Mouse (Mus musculus) WW6 (cell line): ENCODE measurements around the gene Lrrc10b.

Experiments
- DNase-seq: peaks from one replicate; pipeline ENCODE4 v3.0.0-alpha.2; 2013; ENCODE audit warnings: low read depth, low spot score

The Lrrc10b gene

DNA sequence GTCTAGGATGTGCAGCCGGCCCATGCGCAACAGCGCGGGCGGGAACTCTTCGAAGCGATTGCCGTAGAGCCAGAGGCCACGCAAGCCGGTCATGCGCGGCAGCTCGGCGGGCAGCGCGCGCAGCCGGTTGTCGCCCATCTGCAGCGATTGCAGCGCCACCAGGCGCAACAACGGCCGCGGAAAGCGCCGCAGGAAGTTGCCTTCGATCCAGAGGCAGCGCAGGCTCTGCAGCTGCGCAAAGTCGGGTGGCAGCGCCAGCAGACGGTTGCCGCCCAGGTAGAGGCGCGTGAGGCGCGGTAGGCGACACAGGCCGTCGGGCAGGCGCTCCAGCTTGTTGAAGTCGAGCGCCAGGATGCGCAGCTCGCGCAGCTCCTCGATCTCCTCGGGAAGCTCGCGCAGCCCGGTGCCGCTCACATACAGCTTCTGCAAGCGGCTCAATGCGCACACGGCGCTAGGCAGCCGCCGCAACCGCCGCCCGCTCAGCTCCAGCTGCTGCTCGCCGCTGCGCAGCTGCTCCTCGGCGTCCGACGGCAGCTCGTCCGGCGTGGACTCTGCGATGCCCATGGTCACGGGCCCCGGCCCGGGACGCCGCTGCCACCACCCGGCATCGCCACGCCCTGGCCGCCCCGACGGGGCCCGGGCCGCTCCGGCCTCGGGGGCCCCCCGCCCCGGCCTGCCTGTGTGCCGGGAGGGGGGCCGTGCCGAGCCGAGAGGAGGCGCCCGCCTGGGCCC, at the start of gene Lrrc10b:
Gene Lrrc10b (minus strand): TSS at position 722 of the 732 bp plus-strand sequence.
- DNase-seq, result peak; percentile 65

DNA sequence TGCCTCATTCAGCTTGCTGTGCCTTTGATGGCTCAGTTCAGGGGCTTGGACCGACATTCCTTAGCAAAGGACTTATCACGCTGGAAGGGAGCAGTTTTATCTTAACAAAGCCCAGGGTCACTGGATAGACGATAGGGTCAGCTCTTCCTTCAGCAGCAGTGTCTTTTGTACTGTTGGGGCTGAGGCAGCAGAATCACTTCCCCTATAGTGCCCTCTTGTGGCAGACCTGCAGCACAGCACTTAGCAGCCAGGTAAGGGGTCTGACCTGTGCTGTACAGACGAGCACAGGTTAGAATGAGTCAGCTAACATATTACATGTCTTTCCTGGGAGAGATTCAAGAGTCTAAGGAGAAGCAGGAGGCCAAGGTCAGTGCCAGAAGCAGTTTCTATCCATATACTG, 45.3 kb upstream of the Lrrc10b start:
- DNase-seq, result no peak

DNA sequence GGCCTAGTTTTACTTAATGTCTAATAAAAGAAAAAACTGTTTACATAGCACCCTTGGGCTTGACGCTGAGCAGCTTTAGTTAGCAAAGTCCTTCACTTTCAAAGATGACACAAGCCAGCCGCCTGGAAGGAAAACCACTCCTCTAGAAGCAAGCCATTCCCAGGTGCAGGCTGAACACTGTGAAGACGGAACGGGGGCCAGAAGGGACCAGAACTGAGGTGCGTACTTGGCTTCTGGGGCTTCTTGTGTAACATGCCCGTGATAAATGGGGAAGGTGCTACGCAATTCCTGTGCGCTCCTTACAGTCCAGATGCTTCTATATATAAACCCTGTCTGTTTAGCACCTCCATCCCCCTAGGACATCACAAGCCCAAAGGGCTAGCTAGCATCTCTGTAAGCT, 43.3 kb upstream of the Lrrc10b start:
- no peak for DNase-seq

DNA sequence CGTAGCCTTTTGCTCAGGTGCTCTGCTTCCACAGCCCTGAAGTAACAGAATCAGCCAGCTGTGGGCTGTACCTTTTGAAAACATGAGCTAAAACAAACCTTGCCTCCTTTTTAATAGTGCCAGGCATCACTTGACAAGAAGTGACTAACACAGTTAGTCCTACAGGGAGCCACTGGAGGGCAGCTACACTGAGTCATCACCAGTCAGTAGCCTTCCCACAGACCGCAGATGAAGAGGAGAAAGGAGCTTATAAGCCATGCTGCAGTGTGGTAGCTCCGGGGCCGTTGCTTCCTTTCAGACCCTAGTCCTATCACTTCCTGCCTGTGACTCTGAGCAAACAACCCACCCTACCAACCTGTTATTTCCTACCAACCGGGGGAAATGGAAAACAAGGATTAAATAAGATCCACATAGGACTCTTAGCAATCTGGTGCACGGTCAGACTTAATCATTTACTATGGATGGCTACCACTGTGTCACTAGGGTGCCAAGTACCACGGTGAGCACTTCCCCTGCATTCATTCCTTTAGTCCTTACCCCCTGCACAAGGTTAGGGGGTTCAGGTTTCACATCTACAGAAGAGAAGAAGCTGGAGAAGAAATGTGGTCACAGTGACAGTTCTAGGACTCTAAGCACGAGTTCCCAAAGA, 40.4 kb upstream of the Lrrc10b start:
- DNase-seq, result no peak

DNA sequence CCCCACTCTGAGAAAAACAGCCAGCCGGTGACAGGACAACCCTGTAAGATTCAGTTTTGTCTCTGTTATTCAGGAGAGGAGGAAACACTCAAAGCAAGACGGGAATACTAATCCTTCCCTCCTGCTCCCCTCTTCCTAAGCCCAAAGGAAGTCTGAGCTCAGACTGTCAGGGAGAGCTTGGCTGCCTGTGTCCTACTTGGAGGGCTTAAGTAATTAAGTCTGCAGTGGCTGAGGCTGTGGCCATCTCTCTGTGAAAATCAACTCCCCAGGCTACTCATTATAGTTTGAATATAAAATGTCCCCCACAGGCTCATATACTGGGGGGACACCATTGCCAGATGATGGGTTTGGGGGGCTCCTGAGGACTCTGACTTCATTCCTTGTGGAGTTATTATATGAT, 39.7 kb upstream of the Lrrc10b start:
- DNase-seq, result no peak

DNA sequence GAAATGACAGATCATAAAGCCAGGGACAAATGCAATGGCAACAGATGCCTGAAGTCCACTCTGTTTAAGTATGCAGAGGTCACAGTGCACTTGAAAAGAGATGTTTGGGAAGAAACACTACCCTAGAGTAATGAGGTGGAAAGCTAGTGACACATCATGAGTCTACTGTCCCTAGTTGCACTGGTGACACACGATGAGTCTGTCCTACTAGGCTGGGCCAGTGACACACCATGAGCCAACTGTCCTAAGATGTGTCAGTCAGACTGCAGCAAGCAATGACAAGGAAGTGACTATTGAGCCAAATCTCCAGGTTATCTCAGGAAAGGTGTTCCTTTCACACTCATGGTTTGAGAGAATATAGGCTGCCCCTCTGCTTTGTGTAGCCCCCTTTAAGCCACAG, 38.4 kb upstream of the Lrrc10b start:
- DNase-seq, result no peak

DNA sequence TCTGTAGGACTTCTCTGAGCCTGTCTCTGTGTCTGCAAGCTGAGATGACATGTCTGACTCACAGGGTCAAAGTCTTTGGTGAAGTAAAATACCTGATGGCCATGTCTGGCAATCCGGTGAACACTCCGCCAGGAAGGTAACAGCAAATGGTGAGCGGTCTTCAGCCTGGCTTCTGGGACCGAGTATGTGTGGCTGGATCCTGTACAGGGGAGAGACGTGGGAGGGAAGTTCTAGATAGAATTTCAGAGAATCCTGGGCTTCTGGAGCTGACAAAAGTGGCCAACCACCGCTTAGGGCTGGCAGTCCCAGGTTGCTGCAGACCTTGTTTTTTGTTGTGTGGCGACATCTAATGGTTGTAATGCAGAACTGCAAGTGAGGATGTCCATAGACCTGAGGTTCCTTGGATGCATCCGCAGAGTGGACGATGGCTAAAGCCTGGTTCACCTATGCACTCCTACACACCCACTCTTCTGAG, 29.0 kb upstream of the Lrrc10b start:
- peak; percentile 42 for DNase-seq

DNA sequence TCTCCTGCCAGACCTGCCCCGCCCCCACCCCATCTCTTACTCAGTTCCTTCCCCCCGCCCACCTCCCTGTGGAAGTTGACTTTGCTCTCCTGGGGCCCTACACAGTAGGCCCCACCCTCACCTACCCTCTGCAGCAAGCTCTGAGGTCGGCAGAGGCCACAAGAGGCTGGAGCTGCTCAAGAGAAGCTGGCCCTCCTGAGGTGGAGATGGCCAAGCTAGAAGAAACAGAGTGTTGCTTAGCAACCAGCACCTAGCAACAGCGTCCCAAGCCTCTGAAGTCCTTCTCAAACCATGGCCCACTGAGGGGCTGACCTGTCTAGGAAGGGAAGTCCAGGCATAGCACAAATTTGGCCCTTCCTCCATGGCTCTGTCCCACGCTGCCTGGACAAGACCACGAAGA, 25.4 kb upstream of the Lrrc10b start, which contains the start of gene Ppp1r32:
Gene Ppp1r32 (minus strand): TSS at position 226 of the 400 bp plus-strand sequence.
- no peak for DNase-seq

DNA sequence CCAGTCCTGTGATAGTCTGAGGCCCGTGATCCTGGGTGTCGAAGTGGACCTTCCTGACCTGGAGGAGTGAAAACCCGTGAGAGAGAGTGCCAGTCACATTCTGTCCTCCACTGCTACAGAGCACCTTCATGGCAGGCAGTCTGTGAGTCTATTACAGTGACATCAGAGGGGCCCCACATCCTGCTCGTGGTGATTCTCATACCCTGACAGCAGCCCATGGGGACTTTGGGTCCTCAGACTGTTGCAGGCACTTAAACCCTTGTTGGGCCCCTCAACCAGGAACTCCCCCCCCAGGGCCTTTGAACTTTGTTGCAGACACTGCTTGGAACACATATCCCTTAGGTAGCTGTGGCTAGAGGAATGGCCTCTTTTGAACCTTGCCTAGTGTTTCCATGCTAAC, 22.3 kb upstream of the Lrrc10b start:
- DNase-seq, result no peak

DNA sequence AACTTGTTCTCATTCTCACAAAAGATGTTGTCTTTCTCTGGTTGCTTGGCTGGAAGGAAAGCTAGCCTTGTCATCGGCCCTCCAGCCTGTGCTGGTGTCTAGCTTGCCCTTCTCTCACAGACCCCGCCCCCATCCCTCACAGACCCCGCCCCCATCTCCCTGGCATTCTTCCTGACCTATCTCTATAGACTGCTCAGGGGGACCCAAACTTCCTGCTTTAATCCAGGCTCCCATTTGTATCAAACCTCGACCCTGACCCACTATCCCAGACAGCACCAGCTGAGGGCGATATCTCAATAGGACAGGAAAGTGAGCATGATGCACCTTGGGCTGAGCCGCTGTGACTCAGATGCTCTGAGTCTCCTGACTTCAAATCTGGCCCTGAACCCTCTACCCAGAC, 16.5 kb upstream of the Lrrc10b start:
- DNase-seq, result no peak

DNA sequence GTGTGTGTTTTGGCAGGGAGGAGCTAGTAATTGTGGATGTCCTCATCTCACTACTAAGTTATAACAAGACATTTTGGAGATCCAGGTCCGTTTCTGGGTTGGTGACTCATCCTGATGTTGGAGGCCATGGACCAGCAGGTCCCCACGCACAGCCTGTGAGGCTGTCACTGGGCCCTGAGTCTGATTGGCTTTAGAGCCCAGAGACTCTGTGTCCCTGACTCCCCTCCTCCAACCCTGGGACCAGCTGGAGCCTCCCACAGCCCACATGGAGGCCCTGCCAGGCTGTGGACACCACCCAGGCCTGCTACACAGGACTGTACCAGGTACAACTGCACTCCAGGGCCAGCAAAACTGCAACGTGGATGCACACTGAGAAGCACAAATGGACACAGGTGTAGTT, 15.7 kb upstream of the Lrrc10b start:
- DNase-seq, result no peak

DNA sequence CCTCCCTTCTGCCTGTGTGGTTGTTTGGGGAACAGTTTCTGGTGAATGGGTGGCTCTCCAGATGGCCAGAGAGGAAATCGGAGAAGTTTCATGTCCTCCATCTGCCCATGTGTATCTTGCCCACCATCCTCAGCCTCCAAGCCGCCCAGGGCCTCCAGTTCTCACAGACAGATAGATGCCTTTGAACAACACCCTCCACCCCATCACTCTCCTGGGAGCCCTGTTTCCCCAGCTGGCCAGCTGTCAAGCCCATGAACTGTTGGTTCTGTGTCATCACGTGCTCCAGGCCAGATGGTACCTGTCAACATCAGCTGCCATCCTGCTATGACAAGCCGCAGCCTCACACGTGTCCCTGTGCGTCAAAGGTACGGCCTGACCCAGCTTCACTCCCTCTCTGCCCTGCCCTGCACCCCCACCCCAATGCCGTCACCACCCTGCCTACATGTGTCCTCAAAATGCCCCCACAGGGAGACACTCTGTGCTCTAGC, 11.9 kb upstream of the Lrrc10b start:
- no peak for DNase-seq

DNA sequence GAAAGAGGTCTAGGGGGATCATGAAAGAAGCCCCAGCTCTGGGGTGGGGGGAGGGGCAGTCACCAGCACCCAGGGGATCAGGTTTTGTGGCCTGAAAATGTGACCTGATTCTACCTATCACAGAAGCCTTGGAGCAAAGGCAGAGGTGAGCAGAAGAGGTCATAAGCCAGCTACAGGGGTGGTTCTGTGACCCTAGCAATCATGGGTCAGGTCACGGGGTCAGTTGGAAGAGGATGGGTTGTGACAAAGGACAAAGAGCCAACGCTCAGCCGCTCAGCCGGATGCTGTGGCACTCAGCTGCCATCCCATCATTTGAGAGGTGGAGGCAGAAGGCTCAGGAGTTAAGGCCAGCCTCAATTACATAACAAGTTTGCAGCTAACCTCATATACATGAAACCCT, 7.2 kb upstream of the Lrrc10b start:
- no peak for DNase-seq

DNA sequence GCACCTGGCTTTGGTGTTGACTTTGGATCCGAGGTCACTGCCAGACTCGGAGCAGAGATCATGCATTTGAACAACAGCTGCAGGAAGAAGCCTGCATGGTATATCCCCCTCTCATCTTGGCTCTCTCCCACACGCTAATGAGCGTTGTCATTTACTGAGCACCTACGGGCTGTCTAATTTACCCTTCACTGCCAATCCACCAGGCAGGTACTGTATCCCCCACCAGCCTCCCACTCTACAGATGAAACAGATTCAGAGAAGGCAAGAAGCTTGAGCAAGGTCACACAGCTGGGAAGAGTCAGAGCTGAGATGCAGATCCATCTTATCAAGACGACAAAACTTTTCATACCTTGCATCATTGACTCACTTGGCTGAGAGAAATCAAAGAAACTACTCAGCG, 4.3 kb upstream of the Lrrc10b start:
- DNase-seq, result no peak

DNA sequence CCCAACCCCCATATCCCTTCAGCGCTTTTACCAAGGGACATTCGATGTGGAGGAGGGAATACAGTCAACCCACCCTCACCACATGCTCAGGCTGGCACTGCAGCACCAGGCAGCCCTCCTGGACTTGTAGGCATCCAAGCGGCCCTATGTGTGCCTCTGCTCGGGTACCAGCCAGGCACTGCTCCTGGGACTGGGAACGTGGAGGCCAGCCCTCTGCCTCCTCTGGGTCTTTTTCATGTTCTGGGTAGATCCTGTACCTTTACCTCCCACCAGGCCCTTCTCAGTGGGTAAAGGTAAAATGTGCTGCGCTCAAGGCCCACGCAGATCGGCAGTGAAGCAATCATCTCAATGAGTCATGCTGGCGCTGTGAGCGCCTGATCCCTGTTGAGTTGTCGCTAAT, 2.6 kb upstream of the Lrrc10b start:
- DNase-seq, result no peak

DNA sequence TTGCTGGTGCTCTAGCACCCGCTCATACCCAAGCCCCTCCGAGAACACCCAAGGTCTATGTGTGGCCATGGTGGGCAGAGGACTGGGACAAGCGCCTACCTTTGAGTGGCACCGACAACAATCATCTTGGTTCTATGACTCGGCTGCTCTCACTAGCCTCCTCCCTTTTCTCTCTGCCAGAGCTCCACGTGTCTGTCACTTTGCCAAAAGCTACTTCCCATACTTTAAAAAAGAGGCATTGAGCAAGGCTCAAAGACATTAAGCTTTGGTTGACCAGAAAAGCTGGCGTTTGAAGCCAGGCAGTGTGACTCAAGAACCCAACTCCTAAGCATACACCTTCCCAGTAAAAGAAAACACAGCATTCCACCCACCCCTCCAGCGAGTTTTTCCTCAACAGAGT, 823 bp upstream of the Lrrc10b start:
- no peak for DNase-seq

DNA sequence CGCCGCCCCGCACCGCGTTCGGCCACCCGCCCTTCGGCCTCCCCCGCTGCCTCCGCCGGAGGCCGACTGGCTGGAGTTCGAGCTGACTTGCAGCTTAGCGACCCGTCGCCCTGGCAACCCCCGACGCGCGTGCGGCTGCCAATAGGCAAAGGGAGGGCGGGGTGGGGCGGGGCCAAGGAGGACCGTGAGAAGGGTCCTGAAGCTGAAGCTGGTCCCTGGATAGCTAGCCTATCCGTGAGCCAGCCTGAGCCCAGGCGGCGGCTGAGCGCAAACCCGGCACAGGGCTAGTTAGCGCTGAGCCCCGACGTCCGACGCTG, 169 bp upstream of the Lrrc10b start:
- DNase-seq, result peak; percentile 82

DNA sequence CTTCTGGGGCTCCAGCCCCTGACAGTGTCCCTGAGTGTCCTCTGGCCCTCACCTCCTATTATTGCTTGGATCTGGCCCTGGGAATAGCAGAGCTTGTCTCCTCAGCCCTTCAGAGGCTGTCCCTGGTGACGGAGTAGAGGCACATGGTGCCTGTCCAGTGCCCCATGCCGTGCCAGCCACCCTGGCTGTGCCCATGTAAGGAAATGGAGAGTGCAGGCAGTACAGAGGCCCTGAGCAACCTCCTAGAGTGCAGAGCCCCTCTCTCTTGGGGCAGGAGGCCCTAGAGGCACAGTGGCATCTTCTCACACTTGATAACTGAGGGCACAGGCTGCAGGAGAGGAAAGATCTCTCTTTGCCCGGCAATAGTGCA, 1.9 kb downstream of the Lrrc10b start:
- DNase-seq, result no peak

DNA sequence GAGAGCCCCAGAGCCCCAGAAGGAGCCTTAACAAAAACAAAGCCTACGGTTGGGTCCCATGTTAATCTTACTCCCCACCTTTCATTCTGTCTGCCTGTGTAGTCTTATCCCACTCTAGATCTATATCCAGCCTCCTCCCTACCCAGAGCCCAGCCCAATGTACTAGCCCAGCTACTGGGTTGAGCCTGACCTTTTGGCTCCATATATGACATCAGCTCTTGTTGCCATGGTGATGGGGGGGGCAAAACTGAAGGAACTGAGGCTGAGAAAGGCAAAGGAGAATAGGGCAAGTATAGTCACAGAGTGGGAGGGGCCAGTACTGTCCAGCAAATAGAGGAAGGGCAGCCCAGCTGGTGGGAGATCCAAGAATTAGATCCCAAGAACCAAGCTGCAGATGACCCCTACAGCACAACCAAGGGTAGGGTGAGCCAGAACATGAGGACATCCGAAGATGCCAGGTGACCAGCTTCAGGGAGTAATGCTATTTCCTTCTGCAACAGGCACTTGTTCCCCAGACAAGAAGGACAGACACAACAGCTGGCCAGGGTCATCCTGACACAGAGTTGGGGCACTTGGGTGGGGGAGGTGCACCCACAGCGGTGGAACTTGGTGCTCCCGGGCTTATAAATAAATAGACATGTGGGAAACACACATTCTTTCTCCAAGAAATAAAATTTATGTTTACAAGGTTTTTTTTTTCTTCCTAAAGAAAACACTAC, 2.4 kb downstream of the Lrrc10b start:
- DNase-seq, result no peak

DNA sequence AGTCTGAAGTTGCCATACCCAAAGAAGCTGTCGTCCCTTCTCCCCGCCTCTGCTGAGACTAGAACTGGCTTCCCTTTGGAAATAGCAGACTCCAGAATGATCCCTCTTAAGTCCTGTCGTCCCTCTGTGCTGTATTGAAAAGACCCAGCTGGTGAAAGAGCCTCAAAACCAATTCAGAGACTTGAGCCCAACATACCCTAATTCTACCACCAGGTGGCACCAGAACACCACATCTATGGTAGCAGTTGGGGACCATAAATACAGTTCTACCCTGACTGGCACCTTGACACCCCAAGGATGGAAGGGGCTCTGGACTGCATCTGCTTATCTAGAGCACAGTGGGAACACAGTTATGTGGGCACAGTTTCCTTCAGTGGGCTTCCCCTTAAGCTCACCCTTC, 7.6 kb downstream of the Lrrc10b start:
- peak; percentile 52 for DNase-seq

DNA sequence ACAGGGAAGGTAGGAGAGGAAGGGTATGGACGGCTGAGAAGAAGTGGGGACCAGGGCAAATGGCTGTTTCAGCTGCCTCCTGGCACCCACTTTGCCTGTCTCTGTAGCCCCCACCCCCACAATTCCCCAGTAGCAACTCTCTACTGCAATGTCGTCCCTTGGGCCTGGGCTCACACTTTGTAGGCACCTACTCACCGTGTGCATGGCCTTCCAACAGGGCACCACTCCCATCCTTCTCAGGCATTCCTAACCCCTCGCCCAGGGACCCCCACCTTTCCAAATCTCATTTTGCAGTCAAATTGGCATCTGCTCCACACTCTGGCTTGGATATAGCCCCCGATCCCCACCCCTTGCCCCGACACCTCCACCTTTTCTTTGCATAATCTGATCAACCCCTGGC, 8.1 kb downstream of the Lrrc10b start:
- DNase-seq, result no peak

DNA sequence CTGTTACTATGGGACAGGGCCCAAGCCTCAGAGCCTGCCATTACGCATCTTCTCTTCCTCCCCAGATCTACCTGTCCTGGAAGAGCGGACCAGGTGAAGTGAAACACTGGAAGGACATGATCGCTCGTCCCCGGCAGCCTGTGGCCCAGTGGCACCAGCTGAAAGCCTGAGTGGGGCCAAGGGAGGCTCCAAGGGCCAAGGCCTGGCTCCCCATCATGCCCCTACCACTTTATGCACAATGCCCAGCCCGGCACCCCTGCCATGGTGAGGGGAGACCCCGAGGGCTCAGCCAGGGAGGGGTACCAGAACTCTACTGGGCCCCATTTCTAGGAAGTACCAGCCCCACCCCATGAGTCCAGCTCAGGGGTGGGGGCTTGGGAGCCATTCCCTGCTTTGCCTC, 9.0 kb downstream of the Lrrc10b start:
- DNase-seq, result no peak
